Mouse (Mus musculus) cerebellum, adult 9-10 months (tissue): Measurements from ENCODE around the gene Trem2.
A peak's percentile ranks its signal among the peaks of the same experiment; 100 is the strongest.
"Not testable (repeated sequence)": the region's sequence is repeated elsewhere in the genome, so short reads cannot be mapped to it uniquely, and the experiment has no call there.

Experiments used
- DNase-seq: peaks from one replicate; pipeline ENCODE4 v3.0.0; 2022

Trem2 gene

GRCm38 (mm10) chr17:48352976-48353375, 6.8 kb downstream of the Trem2 start:
- DNase-seq: not testable (repeated sequence)

GRCm38 (mm10) chr17:48355822-48356221, 9.6 kb downstream of the Trem2 start:
- no peak for DNase-seq

- no peak for DNase-seq
Observed at GRCm38 (mm10) chr17:48357892-48358291, 11.7 kb downstream of the Trem2 start.

DNA sequence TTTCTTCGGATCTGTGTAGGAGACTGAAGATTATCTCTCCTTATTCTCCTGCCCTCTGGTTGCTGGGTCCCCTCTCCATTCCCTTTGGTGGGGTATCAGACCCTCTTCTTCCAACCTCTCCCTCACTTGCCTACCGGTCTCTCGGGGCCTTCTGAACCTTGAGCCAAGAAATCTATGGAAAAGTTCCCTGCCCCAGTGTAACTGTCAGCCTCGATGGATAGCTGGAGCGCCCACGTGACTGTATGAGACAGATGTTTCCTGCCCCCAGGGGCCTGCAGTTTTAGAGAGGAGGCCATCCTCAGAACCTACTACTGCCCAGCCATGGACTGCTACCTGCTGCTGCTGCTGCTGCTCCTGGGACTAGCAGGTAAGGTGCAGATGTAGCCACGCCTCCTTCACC, 13.4 kb downstream of the Trem2 start, which contains the start of gene Treml1:
TSS of gene Treml1 (plus strand) at position 301 of the 400 bp plus-strand sequence.
- DNase-seq: no peak

GRCm38 (mm10) chr17:48360462-48360861, 14.3 kb downstream of the Trem2 start:
- DNase-seq: no peak

GRCm38 (mm10) chr17:48362346-48362745, 16.1 kb downstream of the Trem2 start:
- no peak for DNase-seq

GRCm38 (mm10) chr17:48362966-48363365, 16.8 kb downstream of the Trem2 start:
- peak; percentile 24 for DNase-seq

DNA sequence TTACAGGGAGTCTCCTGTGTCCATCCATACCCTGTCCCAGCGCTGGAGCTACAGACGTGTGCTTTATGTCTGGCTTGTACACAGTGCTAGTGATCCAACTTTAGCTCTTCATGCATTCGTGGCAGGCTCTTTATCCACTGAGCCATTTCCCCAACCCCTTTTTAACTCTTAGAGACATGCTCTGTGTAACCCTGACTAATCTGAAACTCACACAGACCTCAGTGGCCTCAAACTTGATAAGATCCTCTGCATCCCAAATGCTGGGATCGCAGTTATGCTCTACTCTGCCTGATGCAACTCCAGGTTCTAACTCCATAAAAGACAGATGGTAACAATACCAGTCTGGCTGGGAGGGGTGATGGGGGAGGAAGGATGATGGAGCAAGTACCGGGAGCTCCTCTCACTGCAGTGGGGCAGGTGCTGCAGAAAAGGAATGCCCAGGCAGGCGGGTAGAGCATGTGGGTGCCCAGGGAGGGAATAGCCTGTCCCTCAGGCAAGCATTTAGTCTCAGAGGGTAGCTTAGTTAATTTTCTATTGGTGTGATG, 17.3 kb downstream of the Trem2 start:
- no peak for DNase-seq

DNA sequence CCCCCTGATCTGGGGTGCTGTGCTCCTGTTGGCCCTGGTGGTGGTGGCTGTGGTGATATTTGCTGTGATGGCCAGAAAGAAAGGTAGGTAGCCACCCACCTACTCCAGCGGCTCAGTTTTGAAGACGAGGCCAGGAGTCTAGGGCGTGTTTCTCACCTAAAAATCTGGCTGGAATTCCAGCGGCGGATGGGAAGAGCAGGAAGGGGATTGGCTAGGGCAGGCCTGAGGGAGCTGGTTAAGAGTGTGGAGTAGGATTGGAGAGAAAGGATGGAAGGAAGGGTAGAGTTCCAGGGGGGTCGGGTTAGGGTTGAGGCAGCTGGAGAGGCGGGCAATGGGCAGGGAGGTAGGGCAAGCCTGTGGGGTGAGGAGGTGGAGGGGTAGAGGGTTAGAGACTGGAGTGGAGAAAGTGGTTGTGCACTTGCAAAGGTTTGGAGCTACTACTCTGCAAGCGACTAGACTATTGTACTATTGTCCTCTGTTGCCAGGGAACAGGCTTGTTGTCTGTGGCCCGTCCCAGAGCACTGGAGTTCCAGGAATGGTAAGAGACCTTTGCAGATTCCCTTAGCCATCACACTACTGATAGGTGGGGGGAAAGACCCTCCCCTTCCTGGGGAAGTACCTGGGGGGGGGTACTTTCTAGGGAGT, 19.4 kb downstream of the Trem2 start:
- DNase-seq: no peak

- no peak for DNase-seq
Observed at GRCm38 (mm10) chr17:48366806-48367205, 20.6 kb downstream of the Trem2 start.

- DNase-seq: no peak
Observed at GRCm38 (mm10) chr17:48371621-48372020, 25.4 kb downstream of the Trem2 start.

GRCm38 (mm10) chr17:48372987-48373386, 26.8 kb downstream of the Trem2 start:
- DNase-seq: no peak

- no peak for DNase-seq
Observed at GRCm38 (mm10) chr17:48376102-48376501, 29.9 kb downstream of the Trem2 start.

GRCm38 (mm10) chr17:48379050-48379449, 32.8 kb downstream of the Trem2 start:
- DNase-seq: no peak

GRCm38 (mm10) chr17:48385786-48386461, 39.7 kb downstream of the Trem2 start:
- DNase-seq: no peak

- no peak for DNase-seq
Observed at GRCm38 (mm10) chr17:48388666-48389065, 42.5 kb downstream of the Trem2 start.

DNA sequence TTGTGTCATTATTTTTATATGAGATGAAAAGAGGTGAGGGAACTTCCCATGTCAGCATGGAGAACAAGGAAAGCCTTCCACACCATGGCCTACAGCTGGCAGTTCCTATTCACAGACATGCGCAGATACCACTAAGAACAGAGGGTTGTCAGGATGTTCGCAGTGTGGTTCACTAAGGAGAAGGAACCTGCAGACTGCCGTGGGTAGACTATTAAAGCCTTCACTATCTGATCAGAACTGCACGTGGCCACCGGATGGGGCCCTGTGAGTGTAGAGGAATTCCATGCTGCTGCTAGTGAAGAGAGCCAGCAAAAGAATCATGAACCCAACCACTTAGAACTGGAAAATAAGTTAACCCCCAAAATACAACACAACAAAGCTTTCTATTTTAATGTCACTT, 43.2 kb downstream of the Trem2 start:
- no peak for DNase-seq

DNA sequence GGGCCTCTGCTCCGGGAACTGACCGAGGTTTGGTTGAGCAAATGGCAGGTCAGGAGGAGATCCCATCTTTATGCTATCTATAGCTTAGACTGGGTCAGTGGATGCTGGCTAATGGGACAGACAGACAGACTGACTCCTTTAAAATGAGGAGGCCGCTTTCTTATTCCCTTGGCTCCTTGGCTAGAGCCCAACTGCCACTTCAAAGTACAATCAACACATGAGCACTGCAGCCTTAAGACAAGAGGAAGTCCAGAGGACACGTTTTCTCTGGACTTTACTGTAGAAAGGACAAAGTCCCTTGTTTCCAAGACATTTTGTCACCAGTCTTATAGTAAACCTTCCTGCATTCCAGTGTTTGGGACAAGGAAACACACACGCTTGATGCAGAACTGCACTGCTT, 45.2 kb downstream of the Trem2 start:
- DNase-seq: no peak

DNA sequence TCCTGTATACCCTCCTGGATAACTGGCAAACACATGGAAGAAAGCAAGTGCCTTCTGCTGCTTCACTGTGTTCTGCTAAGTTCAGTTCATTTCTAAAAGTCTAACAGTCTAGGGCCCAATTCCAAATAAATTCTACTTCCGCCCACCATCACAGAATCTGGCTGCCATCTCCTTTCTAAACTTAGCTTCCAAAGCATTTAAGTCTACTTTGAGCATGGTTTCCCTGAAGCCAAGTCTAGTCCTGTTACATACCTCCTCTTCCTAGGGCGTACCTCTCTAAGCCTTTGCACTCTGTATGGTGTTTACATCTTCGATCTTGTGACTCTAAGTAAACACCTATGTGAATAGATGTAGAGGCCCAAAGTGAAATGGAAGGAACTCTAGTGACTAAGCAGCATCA, 46.4 kb downstream of the Trem2 start:
- no peak for DNase-seq

DNA sequence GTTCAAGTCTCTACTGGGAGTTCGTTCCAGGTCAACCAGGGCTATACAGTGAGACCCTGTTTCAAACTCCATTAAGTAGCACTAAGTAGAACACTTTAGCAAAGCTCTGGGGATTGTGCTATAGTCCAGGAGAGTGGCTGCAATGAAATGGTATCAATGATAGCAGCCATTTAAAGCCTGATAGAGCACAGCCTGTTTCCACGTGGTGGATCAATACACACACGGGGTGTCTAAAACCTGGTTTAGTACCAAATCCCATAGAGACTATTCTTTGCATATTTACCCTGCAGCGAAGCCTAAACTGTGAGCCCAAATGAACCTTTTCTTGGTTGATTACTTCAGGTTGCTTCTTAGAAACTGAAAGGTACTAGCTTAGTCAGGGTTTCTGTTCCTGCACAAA, 55.5 kb downstream of the Trem2 start:
- no peak for DNase-seq

DNA sequence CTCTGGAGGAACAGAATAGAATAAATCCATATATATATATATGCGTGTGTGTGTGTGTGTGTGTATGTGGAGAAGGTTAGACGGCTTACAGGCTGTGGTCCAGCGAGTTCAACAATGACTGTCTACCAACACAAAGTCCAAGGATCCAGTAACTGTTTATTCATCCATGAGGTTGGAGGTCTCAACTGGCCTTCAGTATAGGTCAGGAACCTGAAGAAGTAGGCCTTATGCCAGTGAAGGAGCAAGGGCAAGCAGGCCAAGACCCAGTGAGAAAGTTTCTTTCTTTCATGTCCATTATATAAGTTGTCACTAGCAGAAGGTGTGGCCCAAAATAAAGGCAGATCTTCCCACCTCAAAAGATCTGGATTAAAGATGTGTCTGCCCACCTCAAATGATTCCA, 56.5 kb downstream of the Trem2 start:
- no peak for DNase-seq
